Mouse (Mus musculus): Measurements from ENCODE around the gene Ski. TPM values are rescaled to one million over a fixed set of nuclear protein-coding genes. Genes with fewer than 3 reads are reported as not detected.

The Ski gene
- total RNA-seq, 2 experiments from 2014 or later: 128 to 136 TPM

- no peak for DNase-seq (ENCODE audit: low spot score in 2 of 2)
- no peak for TF ChIP-seq CTCF (conservative IDR thresholded peaks at IDR 0.05)
- no peak overlapping the region for H3K27ac ChIP-seq
- no peak overlapping the region for H3K4me3 ChIP-seq
These were observed 3.5 kb upstream of the Ski start for GRCm38 (mm10) chr4:155225918-155226317.

DNA sequence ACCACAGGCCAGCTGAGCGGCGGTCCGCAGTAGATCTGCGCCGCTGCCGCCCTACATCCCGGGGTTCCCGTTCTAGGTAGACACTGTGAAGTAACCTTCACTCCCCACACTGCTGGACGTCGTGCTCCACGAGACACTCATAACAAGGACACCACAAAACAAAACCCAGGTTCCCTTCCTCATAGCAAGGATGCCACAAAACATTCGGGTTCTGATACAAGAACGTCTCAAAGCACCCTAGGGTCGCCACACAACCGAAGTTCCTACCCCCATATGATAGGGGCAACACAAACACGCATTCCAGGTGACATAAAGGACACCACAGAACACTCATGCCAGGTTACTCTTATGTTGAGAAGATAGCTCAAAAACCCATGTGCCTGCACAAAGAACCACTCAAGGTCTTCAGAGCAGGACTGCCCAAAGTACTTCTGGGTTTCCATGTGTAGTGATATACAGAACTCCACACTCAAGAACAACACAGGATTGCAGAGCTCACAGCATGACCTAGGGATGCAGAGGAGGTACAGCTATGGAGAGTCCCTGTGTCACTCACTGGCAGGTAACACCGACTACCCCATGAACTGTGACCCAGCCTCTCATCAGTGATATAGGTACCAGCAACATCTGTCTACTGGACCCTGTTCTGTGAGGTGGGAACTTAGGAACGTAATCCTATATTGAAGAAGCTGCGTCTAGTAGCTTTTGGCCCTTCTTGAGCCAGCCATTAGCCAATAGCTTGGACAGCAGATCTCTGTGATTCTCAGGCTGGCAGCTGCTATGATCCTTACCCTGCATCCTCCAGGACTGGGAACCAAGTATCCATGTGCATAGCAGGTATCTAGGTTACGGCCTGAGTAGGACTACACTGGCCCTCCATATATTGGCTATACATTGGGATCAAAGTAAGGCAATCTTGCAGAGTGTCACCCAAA lies 1.5 kb upstream of the Ski start:
- peak overlapping the region; percentile 64 for H3K4me3 ChIP-seq
- no peak for DNase-seq (ENCODE audit: low spot score in 2 of 2)
- H3K27ac ChIP-seq: peak overlapping the region; percentile 99
- no peak for TF ChIP-seq CTCF (conservative IDR thresholded peaks at IDR 0.05)

DNA sequence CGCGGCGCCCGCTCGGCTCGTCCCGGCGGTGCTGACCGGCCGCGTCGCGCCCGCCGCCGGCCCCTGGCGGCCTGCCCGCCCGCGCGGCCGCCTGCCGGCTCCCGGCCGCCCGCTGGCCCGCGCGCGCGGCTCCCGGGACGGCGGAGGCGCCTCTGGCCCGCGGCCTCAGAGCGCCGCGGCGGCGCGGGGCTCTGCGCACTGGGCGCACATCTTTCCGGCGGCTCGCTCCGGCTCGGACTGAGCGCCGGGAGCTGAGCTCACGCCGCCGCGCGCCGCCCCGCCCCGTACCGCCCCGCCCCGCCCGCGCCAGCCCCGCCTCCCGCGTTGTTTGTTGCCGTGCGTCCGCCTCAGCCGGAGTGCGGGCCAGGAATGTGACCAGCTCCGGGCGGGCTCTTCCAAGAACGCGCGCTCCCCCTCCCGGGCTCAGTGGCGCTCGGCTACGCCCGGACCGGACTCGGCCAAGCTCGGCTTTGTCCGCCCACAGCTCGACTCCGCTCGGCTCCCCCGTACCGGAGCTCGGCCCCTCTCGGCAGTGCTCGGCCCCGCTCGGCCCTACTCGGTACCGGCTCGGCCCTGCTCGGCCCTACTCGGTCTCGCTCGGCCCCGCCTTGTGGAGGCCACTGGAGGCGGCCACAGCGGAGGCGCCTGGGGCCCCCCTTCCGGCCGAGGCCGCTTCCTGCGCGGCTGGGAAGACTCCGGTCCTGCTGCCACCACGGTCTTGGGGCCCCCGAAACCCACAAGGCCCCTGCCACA lies 625 bp upstream of the Ski start:
- peak; percentile 99 to 100 for DNase-seq (ENCODE audit: low spot score in 2 of 2)
- peak overlapping the region; percentile 99 for H3K27ac ChIP-seq
- peak overlapping the region; percentile 64 for H3K4me3 ChIP-seq
- TF ChIP-seq CTCF (conservative IDR thresholded peaks at IDR 0.05): peak; percentile 65

GRCm38 (mm10) chr4:155221599-155222551 lies 517 bp downstream of the Ski start:
- peak overlapping the region; percentile 93 for H3K27ac ChIP-seq
- 0 out of 2 replicates have a peak, but pooled peaks have one; percentile 25 for TF ChIP-seq CTCF (conservative IDR thresholded peaks at IDR 0.05)
- H3K4me3 ChIP-seq: peak overlapping the region; percentile 81
- peak; percentile 60 to 61 for DNase-seq (ENCODE audit: low spot score in 2 of 2)

- DNase-seq (ENCODE audit: low spot score in 2 of 2): no peak
- peak overlapping the region; percentile 81 for H3K4me3 ChIP-seq
- TF ChIP-seq CTCF (conservative IDR thresholded peaks at IDR 0.05): no peak
- H3K27ac ChIP-seq: peak overlapping the region; percentile 93
These were observed 1.3 kb downstream of the Ski start for GRCm38 (mm10) chr4:155221106-155221505.

DNA sequence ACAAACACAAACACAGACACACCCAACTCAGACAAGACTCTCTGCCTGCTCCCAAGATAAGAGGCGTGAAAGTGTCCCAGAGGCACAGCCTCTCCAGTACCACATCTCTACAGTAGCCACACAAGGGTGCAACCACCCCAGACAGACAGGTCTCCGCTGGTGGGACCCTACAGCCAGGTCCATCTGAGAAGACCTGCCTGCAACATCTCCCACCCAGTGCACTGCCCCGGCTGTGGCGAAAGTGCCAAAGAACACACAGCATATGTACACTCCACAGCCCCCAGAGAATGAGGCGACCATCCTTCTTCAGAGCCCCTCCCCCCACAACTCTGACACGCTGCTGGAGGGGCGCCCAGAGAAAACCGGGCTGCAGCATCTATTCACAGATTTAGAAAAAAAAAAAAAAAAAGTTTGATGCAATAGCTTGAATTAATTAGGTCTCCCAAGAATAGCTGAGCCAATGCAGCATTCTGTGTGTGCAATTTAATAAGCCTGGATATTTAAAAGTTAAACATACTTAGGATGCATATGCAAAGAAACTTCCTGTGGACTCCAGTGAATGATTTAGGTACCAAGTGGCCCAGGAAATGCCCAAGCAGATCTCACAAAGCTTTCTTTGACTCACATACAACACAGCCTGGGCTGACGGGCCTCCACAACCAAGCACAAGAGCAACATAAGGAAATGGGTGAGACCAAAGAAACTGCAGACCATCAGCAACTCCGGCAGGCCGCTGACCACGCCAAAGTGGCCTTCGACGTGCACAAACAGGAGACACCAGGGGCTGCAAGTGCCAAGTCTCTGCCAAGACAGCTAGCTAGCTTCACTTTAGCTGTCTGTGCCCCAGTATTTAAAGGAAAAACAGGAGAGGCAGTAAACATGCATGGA lies 1.9 kb downstream of the Ski start:
- H3K27ac ChIP-seq: peak overlapping the region; percentile 93
- DNase-seq (ENCODE audit: low spot score in 2 of 2): peak in 1 of 2 experiments; percentile 38

GRCm38 (mm10) chr4:155219271-155220212 lies 2.9 kb downstream of the Ski start:
- DNase-seq (ENCODE audit: low spot score in 2 of 2): no peak
- no peak for TF ChIP-seq CTCF (conservative IDR thresholded peaks at IDR 0.05)
- Histone ChIP-seq H3K27ac (peak overlapping the region; percentile 93), H3K4me3 (peak overlapping the region; percentile 81)

More for the DNA sequence above, 1.9 kb downstream of the Ski start:
- peak overlapping the region; percentile 81 for H3K4me3 ChIP-seq
- TF ChIP-seq CTCF (conservative IDR thresholded peaks at IDR 0.05): no peak

GRCm38 (mm10) chr4:155218104-155218732 lies 4.2 kb downstream of the Ski start:
- Histone ChIP-seq H3K27ac (peak overlapping the region; percentile 93), H3K4me3 (peak overlapping the region; percentile 81)
- no peak for DNase-seq (ENCODE audit: low spot score in 2 of 2)
- TF ChIP-seq CTCF (conservative IDR thresholded peaks at IDR 0.05): no peak

DNA sequence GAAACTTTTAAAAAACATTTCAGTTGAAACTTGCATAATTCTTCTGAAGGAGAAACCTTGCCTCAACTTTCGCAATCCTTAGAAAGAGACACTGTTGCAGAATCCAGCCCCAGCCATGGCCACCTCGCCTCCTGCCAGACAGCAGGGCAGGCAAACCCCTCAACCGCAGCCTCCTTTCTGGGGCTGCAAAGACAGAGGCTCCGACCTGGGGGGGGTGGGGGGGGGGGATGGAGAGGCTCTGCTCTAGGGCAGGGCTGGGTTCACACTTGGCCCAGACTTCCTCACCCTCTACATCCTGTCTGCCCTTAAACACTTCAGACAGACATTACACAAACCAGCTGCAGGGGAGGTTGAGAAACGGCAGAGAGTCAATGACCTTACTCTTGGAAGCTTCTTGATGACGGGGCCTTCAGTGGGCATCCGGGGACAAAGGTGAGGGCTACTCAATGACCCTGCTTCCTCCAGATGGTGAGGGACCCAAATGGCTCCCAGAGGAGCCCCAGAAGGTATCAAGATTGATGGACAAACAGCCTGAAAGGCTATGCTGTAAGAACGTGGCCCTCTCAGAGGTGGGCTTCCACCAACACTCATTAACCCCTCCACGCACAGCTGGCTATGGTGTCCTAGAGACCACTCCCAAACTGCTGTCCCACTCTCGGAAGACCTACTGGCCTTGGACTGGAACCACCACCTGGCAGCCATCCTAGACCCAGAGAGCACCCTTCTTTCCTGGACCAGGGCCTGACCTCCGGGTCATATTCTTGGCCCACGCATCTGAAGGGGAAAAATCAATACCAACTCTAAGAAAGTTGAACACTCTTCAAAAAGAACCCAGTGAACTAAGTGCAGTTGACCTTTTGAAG lies 4.9 kb downstream of the Ski start:
- peak overlapping the region; percentile 81 for H3K4me3 ChIP-seq
- no peak for DNase-seq (ENCODE audit: low spot score in 2 of 2)
- peak overlapping the region; percentile 93 for H3K27ac ChIP-seq
- no peak for TF ChIP-seq CTCF (conservative IDR thresholded peaks at IDR 0.05)
